Mouse (Mus musculus) hindbrain, embryonic 16.5 days (tissue): ENCODE measurements around the gene Gm10203. TPM values are rescaled to one million over a fixed set of nuclear protein-coding genes. Genes with fewer than 3 reads are reported as not detected.
"Not testable (repeated sequence)": the region's sequence is repeated elsewhere in the genome, so short reads cannot be mapped to it uniquely, and the experiment has no call there.

ENCODE experiments used
- ATAC-seq: fragments of 200-750 bp; cut with Nextera tagmentation; 2 replicates; pipeline ENCODE4 v1.8.0; 2017; ENCODE audit warnings: moderate TSS enrichment, moderate library complexity
- H3K27ac ChIP-seq: fragments of 300-500 bp; sonication (generic); 2 replicates; pipeline ENCODE4 v1.5.1; 2014; ENCODE audit warnings: low read depth, mild to moderate bottlenecking, control low read depth, low read length, moderate library complexity
- H3K27me3 ChIP-seq: fragments of 300-500 bp; sonication (generic); replicated peaks from 2 replicates; pipeline ENCODE4 v1.6.1; 2014; ENCODE audit warnings: low read length; ENCODE audit not compliant: control insufficient read depth, insufficient read depth
- H3K36me3 ChIP-seq: fragments of 300-500 bp; sonication (generic); 2 replicates; pipeline ENCODE4 v1.6.1; 2014; ENCODE audit warnings: mild to moderate bottlenecking, low read length, moderate library complexity, mixed read lengths; ENCODE audit not compliant: control insufficient read depth, insufficient read depth
- H3K4me1 ChIP-seq: fragments of 300-500 bp; sonication (generic); 2 replicates; pipeline ENCODE4 v1.6.1; 2014; ENCODE audit warnings: low read depth, low read length; ENCODE audit not compliant: control insufficient read depth, insufficient read depth
- H3K4me2 ChIP-seq: fragments of 300-500 bp; sonication (generic); 2 replicates; pipeline ENCODE4 v1.6.1; 2014; ENCODE audit warnings: mild to moderate bottlenecking, low read length, control low read depth, moderate library complexity
- H3K4me3 ChIP-seq: fragments of 300-500 bp; sonication (generic); 2 replicates; pipeline ENCODE4 v1.5.1; 2014; ENCODE audit warnings: mild to moderate bottlenecking, low read length, control low read depth, moderate library complexity
- H3K9ac ChIP-seq: fragments of 300-500 bp; sonication (generic); 2 replicates; pipeline ENCODE4 v1.6.1; 2014; ENCODE audit warnings: low read depth, mild to moderate bottlenecking, control low read depth, low read length, moderate library complexity
- H3K9me3 ChIP-seq: fragments of 300-500 bp; sonication (generic); 2 replicates; pipeline ENCODE4 v1.6.1; 2014; ENCODE audit warnings: mild to moderate bottlenecking, low read length, moderate library complexity; ENCODE audit not compliant: control insufficient read depth
- WGBS: fragments of 180-500 bp; shearing (Covaris S2); extraction: QIAGEN DNeasy Blood & Tissue Kit; methylation state at CpG from one replicate; pipeline ENCODE4 v1.1.7; 2014; 5-methylcytosine and 5-hydroxymethylcytosine counted together
- polyA plus RNA-seq: library from polyadenylated mRNA; unstranded; fragments of >200 nt; fragmentation: Nextera tagmentation; extraction: Ambion mirVana; gene quantifications from 2 replicates; pipeline ENCODE4 v1.2.1, GENCODE M21; 2015

The Gm10203 gene
- polyA plus RNA-seq, 1 experiment from 2014 or later = not detected

- H3K4me3 ChIP-seq = no peak overlapping the region
- ATAC-seq = no peak
- H3K27me3 ChIP-seq = no peaks in the 10 kb centered on the region
- 96% methylated on average over 2 of the region's 2 CpGs for WGBS
- H3K36me3 ChIP-seq = peaks cover 23% of the 10 kb centered on the region
- H3K9ac ChIP-seq = no peak overlapping the region
- H3K4me1 ChIP-seq = no peaks in the 10 kb centered on the region
- H3K27ac ChIP-seq = no peak overlapping the region
- no peak overlapping the region for H3K4me2 ChIP-seq
- no peaks in the 10 kb centered on the region for H3K9me3 ChIP-seq
Measured at GRCm38 (mm10) chr6:149168436-149168835, 38.5 kb downstream of the Gm10203 start.

GRCm38 (mm10) chr6:149169965-149170364, 40.0 kb downstream of the Gm10203 start:
- H3K36me3 ChIP-seq = peaks cover 21% of the 10 kb centered on the region
- WGBS = 89% methylated on average over 4 of the region's 4 CpGs
- H3K9ac ChIP-seq = not testable (repeated sequence)

GRCm38 (mm10) chr6:149173831-149174625, 44.1 kb downstream of the Gm10203 start:
- H3K27me3 ChIP-seq = no peaks in the 10 kb centered on the region
- ATAC-seq = peak; percentile 58; the same call in 1 of the 2 replicates
- H3K4me2 ChIP-seq = no peak overlapping the region
- peaks cover 8% of the 10 kb centered on the region for H3K9me3 ChIP-seq
- H3K9ac ChIP-seq = no peak overlapping the region
- no peak overlapping the region for H3K27ac ChIP-seq
- H3K4me3 ChIP-seq = no peak overlapping the region
- H3K4me1 ChIP-seq = no peaks in the 10 kb centered on the region
- WGBS = 70% methylated on average over 4 of the region's 4 CpGs
- H3K36me3 ChIP-seq = peaks cover 24% of the 10 kb centered on the region

More at GRCm38 (mm10) chr6:149169965-149170364, 40.0 kb downstream of the Gm10203 start:
- H3K9me3 ChIP-seq, H3K27ac ChIP-seq, H3K4me2 ChIP-seq, H3K4me3 ChIP-seq, H3K4me1 ChIP-seq, ATAC-seq, H3K27me3 ChIP-seq: not testable (repeated sequence)

- Histone ChIP-seq H3K9ac (no peak overlapping the region), H3K4me2 (no peak overlapping the region), H3K4me3 (no peak overlapping the region), H3K9me3 (peaks cover 9% of the 10 kb centered on the region), H3K4me1 (no peaks in the 10 kb centered on the region), H3K27me3 (no peaks in the 10 kb centered on the region), H3K36me3 (peaks cover 30% of the 10 kb centered on the region), H3K27ac (no peak overlapping the region)
- ATAC-seq = peak; percentile 42; the same call in 1 of the 2 replicates
- 77% methylated on average over 3 of the region's 3 CpGs for WGBS
Measured at GRCm38 (mm10) chr6:149174932-149175570, 45.1 kb downstream of the Gm10203 start.

- peaks cover 9% of the 10 kb centered on the region for H3K9me3 ChIP-seq
- H3K9ac ChIP-seq = no peak overlapping the region
- no peak overlapping the region for H3K27ac ChIP-seq
- H3K4me2 ChIP-seq = no peak overlapping the region
- no peaks in the 10 kb centered on the region for H3K4me1 ChIP-seq
- ATAC-seq = no peak
- no peaks in the 10 kb centered on the region for H3K27me3 ChIP-seq
- no peak overlapping the region for H3K4me3 ChIP-seq
- peaks cover 47% of the 10 kb centered on the region for H3K36me3 ChIP-seq
Measured at GRCm38 (mm10) chr6:149179064-149179463, 49.1 kb downstream of the Gm10203 start.

Other genes with a start within 250 kb of the Gm10203 start
- 9.6 and 10.3 TPM in 2 replicates for gene Caprin2, start 233.9 kb upstream of the Gm10203 start, polyA plus RNA-seq
- gene Sinhcaf, start 183.7 kb upstream of the Gm10203 start, polyA plus RNA-seq = 31.2 and 38.7 TPM in 2 replicates
- gene Dennd5b, start 28.5 kb upstream of the Gm10203 start, polyA plus RNA-seq = 10.9 and 11.0 TPM in 2 replicates
- 7.6 and 8.0 TPM in 2 replicates for gene Etfbkmt, start 9.7 kb downstream of the Gm10203 start, polyA plus RNA-seq
- gene Amn1, start 58.5 kb downstream of the Gm10203 start, polyA plus RNA-seq = 89.8 and 93.6 TPM in 2 replicates
- 21.4 and 23.0 TPM in 2 replicates for gene Resf1, start 179.2 kb downstream of the Gm10203 start, polyA plus RNA-seq